Mouse (Mus musculus) forebrain, embryonic 16.5 days (tissue): Measurements from ENCODE around the gene Sfmbt2. TPM values are rescaled to one million over a fixed set of nuclear protein-coding genes. Genes with fewer than 3 reads are reported as not detected.
A peak's percentile ranks its signal among the peaks of the same experiment; 100 is the strongest.

Experiments
- ATAC-seq: fragments of 200-750 bp; cut with Nextera tagmentation; 2 replicates; pipeline ENCODE4 v1.8.0; 2017; ENCODE audit warnings: mild to moderate bottlenecking, moderate library complexity
- H3K27ac ChIP-seq: fragments of 300-500 bp; sonication (generic); 2 replicates; pipeline ENCODE4 v1.5.1; 2014; ENCODE audit warnings: low read length, control low read depth
- H3K27me3 ChIP-seq: fragments of 300-500 bp; sonication (generic); replicated peaks from 2 replicates; pipeline ENCODE4 v1.6.1; 2014; ENCODE audit warnings: low read length; ENCODE audit not compliant: control insufficient read depth, insufficient read depth
- H3K36me3 ChIP-seq: fragments of 300-500 bp; sonication (generic); 2 replicates; pipeline ENCODE4 v1.6.1; 2014; ENCODE audit not compliant: control insufficient read depth, insufficient read depth
- H3K4me1 ChIP-seq: fragments of 300-500 bp; sonication (generic); replicated peaks from 2 replicates; pipeline ENCODE4 v1.6.1; 2014; ENCODE audit warnings: low read length; ENCODE audit not compliant: control insufficient read depth, insufficient read depth
- H3K4me2 ChIP-seq: fragments of 300-500 bp; sonication (generic); 2 replicates; pipeline ENCODE4 v1.6.1; 2014; ENCODE audit warnings: mild to moderate bottlenecking, low read length, control low read depth
- H3K4me3 ChIP-seq: fragments of 300-500 bp; sonication (generic); replicated peaks from 2 replicates; pipeline ENCODE4 v1.5.1; 2014; ENCODE audit warnings: mild to moderate bottlenecking, low read length, control low read depth
- H3K9ac ChIP-seq: fragments of 300-500 bp; sonication (generic); replicated peaks from 2 replicates; pipeline ENCODE4 v1.6.1; 2014; ENCODE audit warnings: low read depth, low read length, control low read depth
- H3K9me3 ChIP-seq: fragments of 300-500 bp; sonication (generic); 2 replicates; pipeline ENCODE4 v1.6.1; 2016; ENCODE audit warnings: low read length; ENCODE audit not compliant: control insufficient read depth
- WGBS: fragments of 180-500 bp; shearing (Covaris S2); extraction: QIAGEN DNeasy Blood & Tissue Kit; methylation state at CpG from one replicate; pipeline ENCODE4 v1.1.7; 2014; 5-methylcytosine and 5-hydroxymethylcytosine counted together
- polyA plus RNA-seq: library from polyadenylated mRNA; unstranded; fragments of >200 nt; fragmentation: Nextera tagmentation; extraction: Ambion mirVana; gene quantifications from 2 replicates; pipeline ENCODE4 v1.2.1, GENCODE M21; 2015

Sfmbt2 gene
- polyA plus RNA-seq, 1 experiment from 2014 or later: 3.7 TPM

GRCm38 (mm10) chr2:10370687-10371458 lies 563 bp downstream of the Sfmbt2 start:
- no peak for ATAC-seq
- H3K36me3 ChIP-seq: no peaks in the 10 kb centered on the region
- H3K9ac ChIP-seq: no peak overlapping the region
- H3K4me1 ChIP-seq: peaks cover 25% of the 10 kb centered on the region
- H3K27me3 ChIP-seq: peaks cover 56% of the 10 kb centered on the region
- H3K27ac ChIP-seq: no peak overlapping the region
- no peak overlapping the region for H3K4me2 ChIP-seq
- no peaks in the 10 kb centered on the region for H3K9me3 ChIP-seq
- 1% methylated on average over 26 of the region's 26 CpGs for WGBS
- H3K4me3 ChIP-seq: no peak overlapping the region

DNA sequence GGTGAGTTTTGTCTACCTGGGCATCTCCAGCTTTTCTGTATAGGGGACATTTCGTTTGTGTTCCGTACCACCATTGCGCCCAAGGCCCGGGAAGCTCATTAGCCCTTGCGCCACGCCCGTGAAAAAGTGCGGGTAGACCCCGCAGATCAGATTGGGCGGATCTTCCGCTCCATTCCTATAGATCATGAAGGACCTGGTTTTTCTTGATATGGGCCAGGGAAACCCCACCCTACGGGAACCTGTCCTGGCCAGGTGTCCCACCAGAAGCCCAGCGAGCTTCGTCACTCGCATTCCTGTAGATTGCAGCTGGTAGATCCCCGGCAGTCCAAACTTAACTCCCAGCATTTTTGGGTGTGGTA lies 1.1 kb downstream of the Sfmbt2 start:
- Histone ChIP-seq H3K9ac (no peak overlapping the region), H3K4me1 (peaks cover 25% of the 10 kb centered on the region), H3K27ac (no peak overlapping the region), H3K36me3 (no peaks in the 10 kb centered on the region), H3K4me3 (0 out of 2 replicates have a peak overlapping the region, but pooled peaks have one; percentile 3), H3K27me3 (peaks cover 60% of the 10 kb centered on the region), H3K4me2 (no peak overlapping the region), H3K9me3 (no peaks in the 10 kb centered on the region)
- no peak for ATAC-seq
- 2% methylated on average over 16 of the region's 16 CpGs for WGBS

- no peak overlapping the region for H3K27ac ChIP-seq
- peaks cover 25% of the 10 kb centered on the region for H3K4me1 ChIP-seq
- peaks cover 56% of the 10 kb centered on the region for H3K27me3 ChIP-seq
- no peaks in the 10 kb centered on the region for H3K9me3 ChIP-seq
- H3K36me3 ChIP-seq: no peaks in the 10 kb centered on the region
- H3K4me2 ChIP-seq: peak overlapping the region; percentile 98
- WGBS: under 1% methylated on average over 13 of the region's 18 CpGs
- no peak overlapping the region for H3K9ac ChIP-seq
- ATAC-seq: peak; percentile 4; the same call in 1 of the 2 replicates
- H3K4me3 ChIP-seq: peak overlapping the region; percentile 52
These were observed 1.6 kb downstream of the Sfmbt2 start for GRCm38 (mm10) chr2:10371899-10372298.

DNA sequence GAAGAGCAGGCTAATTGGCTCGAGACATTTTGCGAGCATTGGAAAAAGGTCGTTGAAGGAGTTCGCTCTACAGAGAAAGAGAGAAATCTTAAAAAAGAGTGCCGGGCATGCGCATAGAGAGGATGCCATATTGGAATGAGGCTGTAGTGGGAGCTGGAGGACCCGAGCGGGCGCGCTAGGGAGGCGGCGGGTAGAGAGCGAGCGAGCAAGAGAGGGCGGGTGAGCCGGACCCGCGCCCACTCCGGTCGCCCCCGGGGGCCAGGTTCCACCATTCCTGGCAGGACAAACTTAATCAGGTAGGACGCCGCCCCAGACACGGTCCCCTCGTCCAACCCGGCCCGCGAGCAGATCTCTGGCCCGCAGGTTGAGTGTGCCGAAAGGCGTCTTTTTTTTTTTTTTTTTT lies 2.0 kb downstream of the Sfmbt2 start:
- peaks cover 52% of the 10 kb centered on the region for H3K27me3 ChIP-seq

GRCm38 (mm10) chr2:10372776-10373507 lies 2.6 kb downstream of the Sfmbt2 start:
- H3K27me3 ChIP-seq: peaks cover 48% of the 10 kb centered on the region
- peaks cover 25% of the 10 kb centered on the region for H3K4me1 ChIP-seq
- peak overlapping the region; percentile 98 for H3K4me2 ChIP-seq
- H3K9me3 ChIP-seq: no peaks in the 10 kb centered on the region
- H3K4me3 ChIP-seq: peak overlapping the region; percentile 52
- no peak overlapping the region for H3K27ac ChIP-seq
- peak overlapping the region; percentile 56 for H3K9ac ChIP-seq
- ATAC-seq: peak; percentile 17; the same call in 1 of the 2 replicates
- no peaks in the 10 kb centered on the region for H3K36me3 ChIP-seq
- WGBS: under 1% methylated on average over 33 of the region's 35 CpGs

More for the DNA sequence above, 2.0 kb downstream of the Sfmbt2 start:
- Histone ChIP-seq H3K4me2 (peak overlapping the region; percentile 98), H3K9ac (peak overlapping the region; percentile 55), H3K36me3 (no peaks in the 10 kb centered on the region), H3K4me3 (peak overlapping the region; percentile 52), H3K4me1 (peaks cover 25% of the 10 kb centered on the region), H3K9me3 (no peaks in the 10 kb centered on the region), H3K27ac (no peak overlapping the region)
- peak; percentile 88 for ATAC-seq
- WGBS: under 1% methylated on average over 31 of the region's 31 CpGs

DNA sequence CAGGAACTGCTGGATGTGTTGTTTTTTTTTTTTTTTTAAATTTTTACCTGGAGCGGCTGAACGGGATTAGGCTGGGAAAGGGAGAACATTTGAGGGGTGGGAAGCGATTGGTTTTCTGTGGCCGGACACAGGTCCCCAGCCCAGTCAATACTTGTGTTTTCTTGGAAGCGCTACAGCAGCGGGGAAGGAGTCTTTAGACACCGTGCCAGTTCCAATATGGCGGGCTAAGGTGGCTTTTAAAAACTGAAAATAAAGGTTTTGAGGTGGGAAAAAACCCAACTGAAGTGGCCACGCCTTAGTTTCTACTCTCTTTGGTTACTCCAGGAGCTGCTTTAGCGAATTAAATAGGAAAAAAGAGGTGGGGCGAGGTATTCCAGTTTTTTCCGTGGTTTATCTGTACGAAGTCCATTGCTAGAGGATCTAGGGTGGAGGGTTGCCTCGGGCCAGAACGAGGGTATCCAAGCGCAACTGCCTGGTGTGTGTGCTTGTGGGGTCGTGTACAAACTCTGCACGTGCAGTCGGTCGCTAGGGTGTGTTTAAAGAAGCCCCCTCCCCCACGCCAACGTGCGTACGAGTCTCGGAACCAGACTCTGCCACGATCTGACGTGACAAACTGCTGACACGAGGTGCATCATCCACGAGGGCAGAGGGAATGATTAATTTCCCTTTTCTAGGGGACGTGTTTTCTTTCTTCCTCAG lies 3.3 kb downstream of the Sfmbt2 start:
- peak overlapping the region; percentile 56 for H3K9ac ChIP-seq
- peak overlapping the region; percentile 98 for H3K4me2 ChIP-seq
- peak overlapping the region; percentile 52 for H3K4me3 ChIP-seq
- H3K27ac ChIP-seq: no peak overlapping the region
- ATAC-seq: peak; percentile 13; the same call in 1 of the 2 replicates
- peaks cover 45% of the 10 kb centered on the region for H3K27me3 ChIP-seq
- WGBS: 0% methylated on average over 30 of the region's 30 CpGs
- H3K4me1 ChIP-seq: peaks cover 25% of the 10 kb centered on the region
- no peaks in the 10 kb centered on the region for H3K36me3 ChIP-seq
- no peaks in the 10 kb centered on the region for H3K9me3 ChIP-seq

DNA sequence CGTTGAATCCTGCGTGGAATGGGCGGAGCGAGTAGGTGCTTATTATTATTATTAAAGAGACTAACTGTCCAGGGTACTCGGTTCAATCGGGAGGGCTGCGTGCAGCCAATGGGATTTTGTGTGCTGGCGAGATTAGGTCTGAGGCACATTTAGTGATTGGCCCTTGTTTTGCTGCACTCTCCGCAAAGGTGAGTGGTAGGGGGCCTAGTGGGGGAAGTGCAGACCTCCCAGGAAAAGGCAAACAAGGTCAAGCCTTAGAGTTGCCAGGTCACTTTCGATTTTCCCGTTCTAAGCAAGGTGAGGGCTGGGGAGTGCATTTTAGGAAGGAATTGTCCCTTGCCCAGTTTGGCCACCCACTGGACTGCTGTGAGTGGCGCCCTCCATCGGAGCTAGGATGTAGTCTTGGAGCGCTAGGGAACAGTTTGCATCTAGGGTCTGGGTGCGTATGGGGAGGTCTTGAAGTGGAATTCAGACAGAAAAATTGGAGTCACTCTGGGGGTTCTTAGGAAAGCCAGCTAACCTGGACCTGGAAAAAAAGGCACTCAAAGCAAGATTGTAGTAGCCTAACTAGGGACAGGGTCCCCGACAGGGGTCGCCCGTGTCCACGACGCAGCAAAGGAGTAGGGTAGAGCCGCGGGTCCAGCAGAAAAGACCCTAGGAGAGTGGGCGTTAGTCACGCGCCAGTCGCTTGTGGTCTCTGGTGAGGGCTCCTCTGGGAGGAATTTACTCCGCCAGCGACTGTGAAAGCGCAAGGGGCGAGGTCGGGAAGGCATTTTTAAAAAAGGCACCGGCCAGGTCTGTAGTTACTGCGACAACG lies 4.1 kb downstream of the Sfmbt2 start:
- Histone ChIP-seq H3K4me1 (peaks cover 25% of the 10 kb centered on the region), H3K4me2 (peak overlapping the region; percentile 98), H3K9me3 (no peaks in the 10 kb centered on the region), H3K36me3 (no peaks in the 10 kb centered on the region), H3K4me3 (peak overlapping the region; percentile 52), H3K27me3 (peaks cover 42% of the 10 kb centered on the region), H3K9ac (peak overlapping the region; percentile 52), H3K27ac (no peak overlapping the region)
- peak; percentile 73 for ATAC-seq
- under 1% methylated on average over 34 of the region's 34 CpGs for WGBS

GRCm38 (mm10) chr2:10375024-10375372 lies 4.7 kb downstream of the Sfmbt2 start:
- peak; percentile 32 for ATAC-seq
- Histone ChIP-seq H3K4me1 (peaks cover 25% of the 10 kb centered on the region), H3K9me3 (no peaks in the 10 kb centered on the region), H3K4me2 (peak overlapping the region; percentile 98), H3K9ac (peak overlapping the region; percentile 52), H3K27ac (no peak overlapping the region), H3K4me3 (peak overlapping the region; percentile 52), H3K36me3 (no peaks in the 10 kb centered on the region), H3K27me3 (peaks cover 37% of the 10 kb centered on the region)
- WGBS: under 1% methylated on average over 22 of the region's 22 CpGs
